Mouse (Mus musculus): ENCODE measurements around the gene Cblb.

Cblb gene

DNA sequence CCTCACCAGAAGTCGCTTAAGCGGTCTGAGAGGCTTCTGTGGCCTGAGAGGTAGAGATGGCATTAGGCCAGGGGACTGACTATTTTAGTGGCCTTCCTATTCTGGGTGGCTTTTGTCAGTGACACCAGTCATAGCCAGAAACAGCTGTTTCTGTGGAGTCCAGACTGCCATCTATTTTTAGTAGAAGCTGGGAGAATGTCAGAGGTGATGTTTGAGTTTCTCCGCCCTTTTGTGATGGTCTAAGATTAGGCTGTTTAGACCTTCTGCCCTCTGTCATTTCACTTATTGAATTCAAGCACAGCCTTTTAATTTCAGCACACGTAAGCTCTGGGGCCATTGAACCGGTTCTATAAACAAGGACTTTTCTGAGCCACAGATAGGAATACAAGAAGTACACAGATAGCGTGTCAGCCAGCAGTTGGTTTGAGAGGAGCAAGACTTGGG is 40.8 kb downstream of the Cblb start:
- no peak for DNase-seq (ENCODE audit: low spot score in 2 of 2)

DNA sequence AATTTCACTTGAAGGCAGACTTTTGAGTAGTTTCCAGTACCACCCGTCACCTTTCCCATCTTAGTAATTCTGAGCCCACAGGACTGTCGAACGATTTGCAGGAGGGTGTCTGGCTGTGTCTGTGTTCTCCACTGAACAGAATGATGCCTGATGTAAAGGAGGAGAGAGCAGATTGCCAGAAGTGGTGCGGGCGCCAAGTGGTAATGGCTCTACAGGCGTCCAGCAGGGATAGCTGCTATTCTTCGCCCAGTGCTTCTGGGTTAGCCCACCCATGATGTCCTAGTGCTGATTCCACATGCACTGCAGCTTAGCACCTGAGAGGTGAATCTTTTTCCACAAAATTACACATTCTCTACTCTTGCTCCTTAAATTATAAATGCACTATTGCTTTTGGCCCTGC is 45.6 kb downstream of the Cblb start:
- no peak for DNase-seq (ENCODE audit: low spot score in 2 of 2)

DNA sequence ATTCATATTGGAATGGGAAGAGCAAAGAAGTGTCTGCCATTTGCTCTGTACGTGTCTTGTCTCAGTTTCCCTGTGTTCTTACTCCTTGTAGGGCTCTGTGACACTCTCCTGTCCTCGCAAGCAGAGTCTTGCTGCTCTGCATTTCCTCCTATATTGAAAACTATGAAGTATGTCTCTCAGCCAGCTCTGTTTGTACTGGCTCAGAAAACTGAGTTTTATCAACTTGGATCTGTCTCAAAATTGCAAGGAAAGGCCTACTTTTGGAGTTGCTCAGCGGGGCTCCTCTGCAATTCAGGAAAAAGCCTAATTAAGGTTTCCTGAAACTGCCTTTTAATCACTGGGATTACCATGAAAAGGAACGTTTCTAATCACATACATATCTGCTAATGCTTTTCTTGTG is 46.9 kb downstream of the Cblb start:
- DNase-seq (ENCODE audit: low spot score in 2 of 2) = no peak

DNA sequence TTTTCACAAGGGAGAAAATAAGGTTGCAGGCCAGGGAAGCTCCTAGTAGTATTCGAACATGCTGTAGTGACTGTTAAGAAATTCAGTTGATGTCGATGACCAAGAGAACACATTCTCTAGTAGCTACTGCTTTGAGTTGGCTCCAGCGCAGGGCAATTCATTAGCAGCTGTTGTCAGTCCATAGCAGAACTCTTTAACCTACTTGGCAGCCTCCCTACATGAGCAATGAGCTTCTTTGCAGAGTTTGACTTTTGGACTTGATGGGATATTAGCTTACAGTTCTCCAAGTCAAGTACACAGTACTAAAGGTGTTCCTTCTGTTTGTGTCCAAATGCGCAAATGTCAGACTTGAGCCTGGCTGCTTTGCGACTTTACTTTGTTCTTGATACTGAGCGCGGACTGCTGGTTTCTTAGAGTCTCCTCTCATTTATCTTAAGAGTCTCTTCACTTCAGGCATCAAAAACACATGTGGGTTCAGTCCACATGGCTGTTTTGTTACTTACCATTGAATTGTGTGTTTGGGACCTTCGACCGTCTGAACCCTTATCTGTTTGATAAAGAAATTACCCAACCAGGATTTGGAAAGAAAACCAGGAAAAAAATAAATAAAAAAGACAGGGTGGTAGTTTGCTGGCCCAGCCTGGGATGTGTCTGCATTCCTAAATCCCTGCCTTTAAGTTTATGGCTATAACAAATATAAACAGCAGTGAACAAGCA is 47.9 kb downstream of the Cblb start:
- no peak for DNase-seq (ENCODE audit: low spot score in 2 of 2)

DNA sequence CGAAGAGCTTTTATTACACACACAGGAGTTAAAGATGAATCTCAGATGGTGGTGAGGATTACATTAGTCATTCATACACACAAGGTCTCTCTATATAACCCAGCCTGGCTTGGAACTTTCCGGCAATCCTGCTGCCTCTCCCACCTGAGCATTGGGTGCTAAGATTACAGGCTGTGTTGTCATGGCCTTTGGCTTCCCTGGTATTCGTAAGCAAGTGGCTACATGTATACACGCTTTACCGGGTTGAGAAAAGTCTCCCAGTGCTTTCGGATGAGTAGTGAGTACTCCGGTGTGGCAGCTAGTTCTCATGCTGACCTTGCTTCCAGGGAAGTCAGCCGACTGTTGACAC is 48.4 kb downstream of the Cblb start:
- DNase-seq (ENCODE audit: low spot score in 2 of 2) = no peak

DNA sequence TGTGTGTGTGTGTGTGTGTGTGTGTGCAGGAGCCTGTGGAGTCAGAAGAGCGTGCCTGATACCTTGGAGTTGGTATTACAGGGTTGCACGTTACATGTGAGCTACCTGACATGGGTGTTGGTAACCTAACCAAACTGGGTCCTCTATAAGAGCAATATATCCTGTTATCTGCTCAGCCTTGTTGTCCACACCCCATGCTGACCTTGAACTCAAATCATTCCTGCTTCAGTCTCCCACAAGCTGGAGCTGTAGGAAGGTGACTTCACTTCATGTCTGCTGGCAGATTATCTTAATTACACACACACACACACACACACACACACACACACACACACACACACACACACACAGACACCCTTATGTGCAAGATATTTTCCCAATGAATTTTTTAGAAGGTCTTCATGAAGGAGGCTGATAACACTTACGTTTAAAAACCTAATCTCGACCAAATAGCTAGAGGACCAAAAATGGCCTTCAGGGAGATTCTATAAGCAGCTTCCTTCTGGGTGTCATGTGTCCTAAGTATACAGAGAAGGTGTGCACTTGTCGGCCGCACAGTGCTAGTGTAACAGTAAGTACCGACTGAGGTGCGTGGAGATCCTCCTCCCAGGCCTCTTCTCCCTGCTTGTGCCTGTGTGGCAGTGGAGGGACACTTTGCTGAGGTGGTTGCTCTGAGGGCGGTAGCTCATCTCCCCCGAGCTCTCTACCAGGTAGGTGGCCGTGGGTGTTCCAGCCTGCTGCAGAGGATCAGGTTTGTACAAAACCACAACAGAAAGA is 49.8 kb downstream of the Cblb start:
- DNase-seq (ENCODE audit: low spot score in 2 of 2) = no peak

DNA sequence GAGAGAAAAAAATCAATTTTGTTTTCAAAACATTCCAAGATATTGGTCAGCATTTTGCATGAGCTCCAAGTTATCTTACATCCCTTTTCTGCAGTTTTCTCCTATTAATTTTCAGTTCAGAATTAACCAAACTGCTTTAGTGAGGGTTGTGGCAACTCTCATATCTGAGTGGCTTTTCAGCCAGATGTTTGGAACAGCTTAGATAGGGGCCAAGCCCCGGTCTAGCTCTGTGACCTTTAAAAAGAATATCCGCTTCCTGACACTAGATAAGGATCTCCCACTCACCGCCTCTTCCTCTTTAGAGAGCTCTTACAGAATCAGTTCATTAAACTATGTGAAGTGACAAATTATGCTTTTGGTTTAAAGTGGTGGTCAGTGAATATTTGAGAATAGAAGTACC is 50.7 kb downstream of the Cblb start:
- DNase-seq (ENCODE audit: low spot score in 2 of 2) = no peak

DNA sequence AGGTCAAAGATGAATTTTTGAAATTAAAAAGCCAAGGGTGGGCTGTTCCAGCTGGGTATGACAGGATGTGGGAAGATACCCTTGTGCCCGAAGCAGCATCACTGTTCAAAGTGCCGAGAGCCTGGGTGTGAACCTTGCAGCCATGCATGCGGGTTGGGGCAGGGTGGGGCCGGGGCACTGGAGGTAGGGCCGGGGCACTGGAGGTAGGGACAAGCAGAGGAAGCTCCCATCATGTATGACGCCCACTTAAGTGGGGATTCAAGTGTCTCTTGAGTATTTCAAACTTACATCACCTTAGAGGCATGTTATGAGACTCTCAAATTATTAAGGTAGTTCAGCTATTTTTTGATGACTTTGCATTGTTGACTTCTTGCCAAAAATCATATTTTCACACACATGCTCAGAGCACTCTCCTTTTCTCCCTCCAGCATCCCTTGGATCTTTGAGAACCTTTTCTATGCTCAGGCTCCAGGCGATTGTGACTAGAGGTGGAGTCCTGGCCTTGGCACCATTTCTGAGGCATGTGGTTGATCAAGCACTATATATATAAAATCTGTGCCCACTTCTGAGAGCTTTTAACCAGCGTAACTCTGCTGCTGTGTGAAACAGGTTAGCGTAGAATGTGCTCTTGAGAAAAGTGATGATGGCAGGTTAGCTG is 55.9 kb downstream of the Cblb start:
- no peak for DNase-seq (ENCODE audit: low spot score in 2 of 2)

DNA sequence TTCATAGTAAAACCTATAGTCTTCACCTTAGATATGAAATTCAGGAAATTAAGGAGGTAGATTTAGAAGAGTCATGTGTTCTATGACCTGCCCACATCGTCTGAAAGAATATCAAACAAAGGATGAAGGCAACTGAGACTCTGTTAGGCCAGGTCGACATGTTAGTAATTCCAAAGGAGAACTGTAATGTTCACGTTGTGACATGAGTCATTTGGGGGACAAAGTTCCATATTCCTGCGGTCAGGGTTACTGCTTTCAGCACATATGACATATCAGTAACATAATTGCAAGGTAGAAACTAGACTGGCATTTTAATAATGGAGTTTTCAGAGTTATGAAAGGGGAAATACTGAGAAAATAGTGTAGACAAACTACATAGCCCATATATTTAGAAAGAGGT is 58.3 kb downstream of the Cblb start:
- no peak for DNase-seq (ENCODE audit: low spot score in 2 of 2)

DNA sequence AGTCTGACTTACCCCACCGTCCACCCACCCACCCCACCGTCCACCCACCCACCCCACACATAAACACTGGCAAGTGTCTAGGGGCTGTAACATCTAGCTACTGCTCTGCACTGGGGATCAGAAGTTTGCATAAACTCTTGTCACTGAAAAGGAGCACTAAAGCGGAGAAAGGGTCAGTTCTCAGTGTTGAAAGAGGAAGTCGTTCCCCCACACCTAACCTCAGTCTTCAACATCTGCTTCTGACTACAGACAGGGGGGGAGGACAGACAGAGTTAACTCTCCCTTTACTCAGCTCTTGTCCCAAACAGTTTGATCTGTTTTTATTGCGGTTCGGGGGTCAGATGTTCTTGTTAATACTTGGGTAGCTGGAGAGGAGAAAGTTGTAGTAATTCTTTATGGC is 59.9 kb downstream of the Cblb start:
- no peak for DNase-seq (ENCODE audit: low spot score in 2 of 2)

DNA sequence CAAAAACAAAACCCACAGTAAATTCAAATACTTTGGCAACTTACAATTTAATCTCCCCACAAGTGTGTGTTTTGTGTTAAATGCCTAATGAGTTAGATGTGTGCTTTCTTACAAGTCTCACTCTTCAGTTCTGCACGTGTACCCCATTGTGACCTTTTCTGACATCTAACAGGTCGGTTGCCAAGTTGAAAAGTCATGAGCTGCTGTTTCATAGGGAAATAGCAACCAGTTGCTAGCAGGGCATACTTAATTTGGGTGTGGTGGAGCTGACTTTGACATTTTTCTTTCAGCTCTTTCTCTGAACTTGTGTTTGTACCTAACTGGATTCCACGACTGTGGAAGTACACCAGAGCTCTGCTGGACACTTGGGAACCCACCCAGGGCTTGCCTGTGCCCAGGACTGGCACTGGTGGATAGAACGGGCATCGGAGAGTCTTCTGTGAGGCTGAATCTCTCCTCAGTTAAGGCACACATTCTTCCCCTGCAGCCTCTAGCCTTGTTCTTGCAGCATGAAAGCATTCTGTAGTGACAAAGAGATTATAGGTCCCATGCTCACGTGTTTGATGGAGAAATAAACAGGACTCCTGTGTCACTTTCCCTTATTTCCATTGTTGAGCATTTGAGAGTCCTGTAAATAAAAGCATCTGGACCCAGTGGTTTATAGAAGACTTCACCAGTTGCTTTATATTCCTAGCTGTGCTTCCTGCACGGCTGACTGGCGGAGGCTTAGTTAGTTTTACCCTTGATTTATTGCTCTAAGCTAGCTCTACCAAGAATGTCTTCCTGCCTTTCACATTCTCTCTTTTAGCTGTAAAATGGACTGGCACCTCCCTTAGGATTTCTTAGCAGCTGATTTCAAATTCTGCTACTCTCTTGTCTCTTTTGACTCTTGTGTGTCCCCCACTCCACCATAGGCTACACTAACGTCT is 62.6 kb downstream of the Cblb start:
- no peak for DNase-seq (ENCODE audit: low spot score in 2 of 2)

DNA sequence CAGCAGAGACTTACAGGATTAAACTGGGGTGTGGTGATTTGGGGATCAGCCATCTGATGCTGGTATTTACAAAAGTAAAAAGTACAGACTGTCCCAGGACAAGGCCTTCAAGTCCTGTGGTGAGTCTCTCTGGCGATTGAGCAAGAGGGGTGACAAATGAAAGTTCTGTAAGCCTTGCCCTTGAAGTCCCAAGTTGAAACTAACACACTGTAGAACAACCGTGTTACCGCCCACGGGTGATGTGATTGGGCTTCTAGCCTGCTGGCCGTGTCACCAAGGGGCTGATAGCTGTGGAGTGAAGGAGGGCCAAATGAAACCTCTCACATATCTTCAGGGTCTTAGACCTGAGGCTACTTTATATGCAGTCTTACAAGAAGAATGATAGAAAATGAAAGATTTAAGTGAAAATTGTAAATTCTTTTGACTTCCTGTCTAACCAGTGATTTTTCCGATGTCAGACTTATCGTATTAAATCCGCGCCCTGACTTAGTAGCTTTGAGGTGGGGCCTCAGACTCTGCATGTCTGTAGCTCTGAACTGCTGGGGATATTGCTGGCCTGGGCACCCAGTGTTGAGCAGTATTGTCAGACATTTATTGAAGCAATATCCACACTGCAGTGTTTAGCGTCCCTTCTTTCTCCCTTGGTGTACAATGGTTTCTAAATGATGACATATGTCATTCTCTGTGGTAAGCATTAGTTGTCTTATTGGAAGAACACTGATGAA is 63.9 kb downstream of the Cblb start:
- DNase-seq (ENCODE audit: low spot score in 2 of 2) = no peak

DNA sequence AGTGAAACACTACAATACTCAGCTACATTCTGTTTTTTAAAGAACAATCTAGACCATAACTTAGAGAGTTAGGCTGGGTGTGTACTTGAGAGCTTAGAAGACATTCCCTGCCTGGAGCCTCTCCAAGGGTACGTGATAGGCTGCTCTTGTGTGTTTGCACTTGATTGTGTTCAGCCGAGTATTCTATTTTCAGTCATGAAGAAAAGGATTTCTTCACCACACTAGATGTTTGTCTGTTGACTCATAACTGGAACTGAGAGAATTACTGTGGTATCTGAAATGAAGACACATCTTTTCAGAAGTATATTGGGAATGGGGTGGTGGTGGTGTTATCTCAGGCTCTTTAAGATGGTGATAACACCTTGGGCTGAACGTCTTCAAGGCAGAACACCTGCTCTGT is 64.6 kb downstream of the Cblb start:
- no peak for DNase-seq (ENCODE audit: low spot score in 2 of 2)

DNA sequence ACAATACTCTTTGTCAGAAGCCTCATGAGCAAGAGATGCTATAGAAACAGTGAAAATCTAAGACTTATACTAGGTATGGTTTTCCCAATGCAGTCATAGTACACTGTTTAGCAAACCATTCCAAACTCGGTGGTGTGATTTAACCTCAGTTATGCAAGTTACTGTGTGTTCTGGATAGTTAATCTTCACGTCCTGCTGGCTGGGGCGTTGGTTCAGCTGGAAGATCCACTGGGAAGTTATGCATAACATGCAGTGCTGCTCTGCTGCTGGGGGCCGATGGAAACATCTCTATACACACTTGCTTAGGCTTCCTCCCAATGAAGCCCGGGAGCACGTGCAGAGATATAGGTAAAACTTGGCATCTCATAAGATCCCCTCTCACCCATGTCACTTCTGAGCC is 69.4 kb downstream of the Cblb start:
- DNase-seq (ENCODE audit: low spot score in 2 of 2) = no peak

DNA sequence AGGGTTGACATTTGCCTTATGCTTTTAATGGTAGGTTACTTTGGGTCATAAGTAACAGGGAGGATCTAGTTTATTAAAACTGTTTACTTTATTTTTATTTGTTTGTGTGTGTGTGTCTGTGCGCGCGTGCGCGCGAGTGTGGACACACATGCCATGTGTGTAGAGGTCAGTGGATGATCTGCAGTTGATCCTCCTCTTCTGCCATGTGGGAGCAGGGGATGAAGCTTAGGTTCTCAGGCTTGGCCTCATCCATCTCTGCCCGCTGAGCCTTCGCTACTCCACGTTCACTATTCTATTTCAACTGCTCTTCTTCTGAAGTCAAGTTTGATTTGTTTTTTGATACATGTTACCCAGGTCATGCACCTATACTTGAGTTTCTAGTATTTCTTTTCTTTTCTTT is 73.6 kb downstream of the Cblb start:
- DNase-seq (ENCODE audit: low spot score in 2 of 2) = no peak

DNA sequence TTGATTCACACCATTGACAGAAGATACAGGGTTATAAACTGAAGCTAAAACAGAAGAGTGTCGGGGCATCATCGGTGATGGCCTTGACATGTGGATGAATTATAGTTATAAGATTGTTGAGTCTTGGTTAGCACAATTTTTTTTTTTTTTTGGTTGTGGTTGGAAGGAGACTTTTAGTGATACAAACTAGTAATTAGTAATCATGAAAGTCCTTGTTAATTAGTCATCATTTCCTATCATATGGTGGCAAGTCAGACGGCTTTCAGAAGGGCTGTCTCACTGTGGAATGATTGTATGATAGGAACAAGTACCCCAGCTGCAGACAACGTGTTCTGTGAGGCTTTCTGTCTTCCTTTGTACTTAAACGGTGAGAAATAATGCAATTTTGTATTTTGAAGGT is 76.8 kb downstream of the Cblb start:
- no peak for DNase-seq (ENCODE audit: low spot score in 2 of 2)

DNA sequence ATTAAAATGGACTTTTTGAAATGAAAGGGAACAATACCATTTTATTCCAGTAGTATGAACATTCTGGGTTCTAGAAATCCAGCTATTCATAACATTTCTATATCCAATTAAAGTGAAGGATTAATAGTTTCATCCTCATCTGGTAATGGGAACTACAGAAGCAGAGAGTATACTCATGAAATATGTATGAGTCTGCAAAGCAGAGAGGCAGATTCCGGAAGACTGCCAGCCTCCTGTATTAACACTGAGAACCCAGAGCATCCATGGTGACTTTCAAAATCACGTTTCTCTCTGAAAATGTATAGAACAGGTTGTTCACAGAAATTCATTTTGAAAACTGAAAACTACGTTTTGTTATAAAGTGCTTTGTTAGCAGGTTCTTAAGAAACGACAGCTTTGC is 83.4 kb downstream of the Cblb start:
- no peak for DNase-seq (ENCODE audit: low spot score in 2 of 2)

DNA sequence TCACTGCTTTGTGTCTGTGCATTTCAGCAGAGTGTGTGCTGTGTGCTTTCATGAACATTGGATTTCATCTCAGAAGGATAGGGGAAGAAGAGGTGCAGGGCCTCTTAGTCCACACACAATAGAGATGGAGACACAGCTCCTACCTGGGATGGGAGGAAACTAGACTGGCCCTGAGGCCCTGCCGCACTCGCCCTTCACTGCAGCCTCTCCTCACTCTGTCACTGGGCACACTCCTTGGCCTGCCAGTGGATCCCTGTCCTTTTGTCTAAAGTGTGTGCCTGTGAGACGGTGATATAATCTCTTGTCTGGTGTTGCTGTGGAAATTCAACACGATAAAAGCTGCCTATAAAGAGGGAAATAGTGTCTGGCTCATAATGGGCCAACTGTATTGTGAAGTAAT is 88.0 kb downstream of the Cblb start:
- no peak for DNase-seq (ENCODE audit: low spot score in 2 of 2)

DNA sequence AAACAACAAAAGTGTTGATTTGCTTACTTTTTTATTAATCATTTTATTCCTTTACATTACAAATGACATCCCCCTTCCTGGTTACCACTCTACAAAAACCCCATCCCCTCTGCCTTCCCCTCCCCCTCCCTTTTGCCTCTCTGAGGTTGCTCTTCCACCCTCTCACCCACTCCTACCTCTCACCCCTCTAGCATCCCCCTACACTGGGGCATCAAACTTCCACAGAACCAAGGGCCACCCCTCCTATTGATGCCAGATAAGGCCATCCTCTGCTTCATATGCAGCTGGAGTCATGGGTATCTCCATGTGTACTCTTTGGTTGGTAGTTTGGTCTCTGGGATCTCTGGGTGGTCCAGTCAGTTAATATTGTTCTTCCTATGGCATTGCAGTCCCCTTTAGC is 93.9 kb downstream of the Cblb start:
- no peak for DNase-seq (ENCODE audit: low spot score in 2 of 2)

DNA sequence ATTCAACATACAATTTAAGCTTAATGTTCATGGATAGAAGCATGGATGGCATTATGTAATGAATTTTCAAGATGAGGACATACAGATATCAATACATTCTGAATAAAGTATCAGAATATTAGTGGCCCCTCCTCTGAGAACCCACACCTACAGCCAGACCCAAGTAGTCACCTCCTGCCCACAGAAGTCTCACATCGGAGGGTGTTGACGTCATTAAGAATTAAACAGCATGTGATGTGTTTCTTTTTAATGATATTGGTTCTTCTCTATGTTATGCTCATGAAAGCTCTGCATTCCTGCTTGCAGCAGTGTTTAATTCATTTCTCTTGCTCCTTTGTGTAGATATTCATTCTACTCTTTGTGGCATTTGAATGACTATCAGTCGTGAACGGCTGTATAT is 94.9 kb downstream of the Cblb start:
- DNase-seq (ENCODE audit: low spot score in 2 of 2) = no peak

DNA sequence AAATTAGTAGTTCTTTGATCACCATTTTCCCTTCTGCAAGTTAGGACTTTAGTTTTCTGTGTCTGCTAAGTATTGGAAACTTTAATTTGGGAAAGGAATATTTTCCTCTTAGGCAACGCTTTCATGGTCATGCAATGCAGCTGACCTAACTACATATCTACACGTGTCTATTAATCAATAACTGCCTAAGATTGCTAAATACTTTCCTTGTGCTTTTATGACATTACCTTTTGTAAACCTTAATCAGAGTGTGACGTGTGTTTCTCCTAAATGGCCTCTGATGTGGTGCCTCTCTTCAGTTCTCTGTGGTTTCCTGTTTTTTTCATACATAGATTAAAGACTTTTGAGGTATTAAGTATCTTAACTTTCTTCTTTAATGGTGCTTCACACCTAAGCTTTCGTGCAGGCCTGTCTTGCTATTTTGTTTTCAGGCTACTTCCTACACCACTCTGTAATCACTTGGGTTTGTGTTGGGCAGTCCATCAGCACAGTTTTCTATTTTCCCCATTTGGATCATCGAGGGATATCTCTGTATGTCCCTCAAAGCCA is 98.4 kb downstream of the Cblb start:
- no peak for DNase-seq (ENCODE audit: low spot score in 2 of 2)

All from frontal cortex, postnatal 14 days (tissue).